Mouse (Mus musculus): ENCODE data around the gene Tmem38b.
"Not testable (repeated sequence)": the region's sequence is repeated elsewhere in the genome, so short reads cannot be mapped to it uniquely, and the experiment has no call there.

The Tmem38b gene

GRCm38 (mm10) chr4:53825821-53826605 is at the start of gene Tmem38b:
Gene Tmem38b (plus strand): TSS chr4:53826045.
- peak; percentile 57 for DNase-seq (ENCODE audit: low spot score)

- no peak for DNase-seq (ENCODE audit: low spot score)
Observed at GRCm38 (mm10) chr4:53781396-53781795, 44.4 kb upstream of the Tmem38b start.

- no peak for DNase-seq (ENCODE audit: low spot score)
Observed at GRCm38 (mm10) chr4:53782216-53783070, 43.4 kb upstream of the Tmem38b start.

GRCm38 (mm10) chr4:53785746-53786398 is 40.0 kb upstream of the Tmem38b start:
- DNase-seq (ENCODE audit: low spot score) = peak; percentile 5

DNA sequence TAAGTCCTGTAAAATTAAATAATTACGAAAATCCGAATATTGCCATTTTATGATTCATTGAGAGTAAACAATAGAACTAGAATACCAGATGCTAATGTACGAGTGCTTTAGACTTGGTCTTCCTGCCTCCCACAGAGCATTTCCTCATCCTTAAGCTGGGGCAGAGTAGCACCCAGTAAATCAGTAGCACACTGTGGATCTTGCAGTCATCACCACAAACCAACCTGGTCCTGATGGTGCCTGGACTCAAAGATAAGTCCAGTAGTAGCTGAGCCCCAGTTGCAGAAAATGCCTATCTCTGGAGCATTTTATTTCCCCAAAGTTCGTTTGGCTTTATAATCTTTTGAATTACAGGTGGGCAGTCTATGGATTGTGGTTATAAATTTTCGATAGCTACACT is 39.0 kb upstream of the Tmem38b start:
- DNase-seq (ENCODE audit: low spot score) = no peak

- no peak for DNase-seq (ENCODE audit: low spot score)
Observed at GRCm38 (mm10) chr4:53789346-53789745, 36.5 kb upstream of the Tmem38b start.

GRCm38 (mm10) chr4:53794257-53794966 is 31.4 kb upstream of the Tmem38b start:
- no peak for DNase-seq (ENCODE audit: low spot score)

GRCm38 (mm10) chr4:53795086-53795485 is 30.8 kb upstream of the Tmem38b start:
- DNase-seq (ENCODE audit: low spot score) = no peak

GRCm38 (mm10) chr4:53795706-53796105 is 30.1 kb upstream of the Tmem38b start:
- DNase-seq (ENCODE audit: low spot score) = no peak

DNA sequence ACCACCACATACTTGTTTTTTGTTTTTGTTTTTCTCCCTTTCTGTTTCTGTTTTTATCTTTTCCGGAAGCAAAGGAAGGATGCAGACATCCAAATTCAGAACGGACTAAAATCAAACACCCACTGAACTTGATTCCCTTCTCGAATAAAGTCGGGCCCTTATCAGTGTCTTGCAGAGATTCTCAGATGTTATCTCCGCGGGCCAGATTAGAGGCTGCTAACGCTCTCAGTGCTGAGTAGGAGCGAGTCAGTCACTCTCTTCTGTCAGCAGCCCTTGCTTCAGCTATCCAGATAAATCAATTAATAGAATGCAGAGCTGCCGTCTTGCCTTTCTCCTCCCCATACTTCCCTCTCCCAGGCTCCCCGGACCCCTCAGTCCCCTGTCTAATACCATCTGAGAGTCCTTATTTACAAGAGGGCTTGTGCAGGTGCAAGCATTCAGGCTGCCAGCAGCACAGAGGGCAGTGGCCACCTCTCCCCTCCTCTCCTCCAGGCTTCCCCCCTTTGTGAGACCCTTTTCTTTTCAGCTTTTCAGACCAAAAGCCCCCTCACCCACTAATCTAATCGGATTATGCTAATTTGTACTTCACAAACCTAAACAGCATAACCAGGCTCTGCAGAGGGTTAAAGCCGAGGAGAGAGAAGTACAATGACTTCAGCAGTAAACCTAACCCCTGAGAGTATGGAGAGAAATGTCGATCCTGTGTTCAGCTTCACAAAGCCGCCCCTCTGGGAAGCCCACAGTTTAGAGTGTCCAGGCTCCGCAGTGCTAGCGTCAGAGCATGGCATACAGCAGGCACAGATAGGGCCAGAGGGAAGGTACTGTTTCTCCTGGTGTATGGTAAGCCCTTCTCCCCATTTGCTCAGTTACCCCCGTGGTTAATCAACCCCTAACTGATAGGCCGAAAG is 28.7 kb upstream of the Tmem38b start:
- no peak for DNase-seq (ENCODE audit: low spot score)

DNA sequence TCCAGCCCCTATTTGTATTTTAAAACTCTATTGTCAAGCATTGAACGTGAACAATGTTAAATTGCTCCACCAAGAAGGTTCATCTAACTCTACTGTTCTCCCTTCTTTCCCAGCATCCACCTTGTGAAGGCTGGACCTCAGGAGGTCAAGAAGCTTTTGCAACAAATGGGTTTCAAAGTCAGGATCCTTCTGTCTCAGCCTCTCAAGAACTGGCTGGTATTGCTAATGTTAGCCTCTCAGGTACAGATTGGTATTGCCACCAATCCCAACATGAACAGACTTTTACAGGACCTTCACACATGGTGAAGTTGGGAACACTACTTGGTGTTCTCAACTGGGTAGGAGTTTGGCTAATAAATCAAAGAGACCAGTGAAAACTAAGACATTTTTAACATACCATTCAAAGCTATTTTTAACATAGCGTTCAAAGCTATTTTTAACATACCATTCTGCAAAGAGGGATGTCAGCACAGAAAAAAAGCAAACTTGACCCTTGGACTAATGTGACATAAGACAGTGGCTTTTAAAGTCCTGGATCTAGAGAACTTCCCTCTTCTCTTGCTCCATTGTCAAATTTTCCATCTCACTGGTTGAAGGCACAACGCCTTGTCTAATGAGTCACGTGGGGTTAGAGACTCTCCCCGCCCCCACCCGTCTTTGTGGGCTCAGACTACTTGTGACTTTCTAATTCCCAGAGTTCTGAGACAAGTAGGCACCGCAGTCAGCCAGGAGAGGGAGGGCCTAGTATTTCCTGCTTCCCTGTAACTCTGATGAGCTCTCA is 26.8 kb upstream of the Tmem38b start:
- peak; percentile 33 for DNase-seq (ENCODE audit: low spot score)

- DNase-seq (ENCODE audit: low spot score) = no peak
Observed at GRCm38 (mm10) chr4:53799753-53800152, 26.1 kb upstream of the Tmem38b start.

DNA sequence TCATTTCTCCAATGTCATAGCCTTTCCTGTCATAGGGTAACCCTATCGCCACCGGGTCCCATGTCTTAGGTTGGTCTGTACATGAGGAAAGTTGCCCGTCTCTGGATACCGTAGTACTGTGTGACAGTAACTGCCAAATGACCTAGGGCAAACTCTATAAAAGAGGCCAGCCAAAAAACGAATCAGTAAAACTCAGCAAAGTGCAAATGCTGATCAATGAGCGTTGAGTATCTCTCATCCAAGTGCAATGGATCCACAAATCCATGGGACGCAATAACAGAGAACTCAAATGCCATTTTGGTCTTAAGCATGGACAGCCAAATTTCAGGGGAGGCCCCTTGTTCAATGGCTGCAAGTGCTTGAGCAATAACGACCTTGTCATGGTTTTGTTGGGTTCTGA is 22.2 kb upstream of the Tmem38b start:
- not testable (repeated sequence) for DNase-seq (ENCODE audit: low spot score)

DNA sequence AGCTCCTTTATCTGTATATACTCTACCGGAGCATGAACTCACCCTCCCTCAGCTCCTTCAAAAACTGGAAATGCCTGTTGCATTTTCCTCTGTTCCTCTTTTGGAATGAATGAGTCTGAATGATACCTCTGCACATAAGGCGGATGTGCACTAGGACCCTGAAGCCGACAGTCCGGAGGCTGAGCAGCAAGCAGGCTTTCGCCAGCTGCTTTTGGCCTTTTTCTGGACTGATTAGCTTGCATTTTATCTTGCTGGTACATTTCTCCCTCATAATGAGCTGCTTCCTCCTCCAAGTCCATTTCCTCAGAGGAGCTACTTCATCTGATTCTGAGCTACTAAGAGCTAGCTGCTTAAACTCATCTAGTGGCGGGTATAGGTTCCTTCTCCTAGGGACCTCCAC is 19.4 kb upstream of the Tmem38b start:
- DNase-seq (ENCODE audit: low spot score) = not testable (repeated sequence)

DNA sequence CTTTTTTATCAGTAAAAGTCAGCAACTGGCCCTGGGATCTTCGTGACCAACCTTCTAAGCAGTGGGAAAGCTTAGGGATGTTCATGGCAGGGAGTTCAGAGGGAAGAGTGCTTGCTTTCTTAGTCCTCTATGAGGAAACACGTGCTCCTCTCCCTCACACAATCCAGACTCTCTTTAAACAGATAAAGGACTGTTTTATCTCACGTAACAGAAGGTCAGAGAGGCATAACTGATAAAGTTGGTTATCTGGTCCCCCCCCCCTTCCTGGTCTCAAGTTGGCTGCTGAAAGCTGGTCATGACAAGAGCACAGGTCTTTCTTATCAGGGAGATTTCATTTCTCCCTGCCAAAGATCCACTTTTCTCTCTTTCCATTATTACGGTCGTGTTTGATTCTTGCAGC is 7.5 kb upstream of the Tmem38b start:
- DNase-seq (ENCODE audit: low spot score) = no peak

DNA sequence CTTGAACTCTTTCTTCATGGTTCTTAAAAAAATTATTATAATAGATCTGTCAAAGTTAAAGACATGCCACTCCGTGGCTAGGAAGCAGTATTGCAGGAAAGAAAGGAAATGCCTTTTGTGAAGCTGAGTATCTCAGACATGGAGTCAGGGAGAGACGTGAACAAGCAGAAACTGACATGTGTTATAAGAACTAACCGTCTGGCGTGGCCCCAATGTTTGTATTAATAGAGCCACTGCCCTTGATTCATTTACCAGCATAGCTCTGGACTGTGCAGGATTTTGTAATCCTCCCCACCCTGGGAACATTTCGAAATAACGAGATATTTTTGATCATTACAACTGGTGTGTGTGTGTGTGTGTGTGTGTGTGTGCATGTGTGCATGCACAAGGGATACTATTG is 2.1 kb upstream of the Tmem38b start:
- peak; percentile 89 for DNase-seq (ENCODE audit: low spot score)

- DNase-seq (ENCODE audit: low spot score) = no peak
Observed at GRCm38 (mm10) chr4:53824831-53825230, 1.0 kb upstream of the Tmem38b start.

GRCm38 (mm10) chr4:53826641-53827248 is 900 bp downstream of the Tmem38b start:
- no peak for DNase-seq (ENCODE audit: low spot score)

- no peak for DNase-seq (ENCODE audit: low spot score)
Observed at GRCm38 (mm10) chr4:53827869-53828268, 2.0 kb downstream of the Tmem38b start.

DNA sequence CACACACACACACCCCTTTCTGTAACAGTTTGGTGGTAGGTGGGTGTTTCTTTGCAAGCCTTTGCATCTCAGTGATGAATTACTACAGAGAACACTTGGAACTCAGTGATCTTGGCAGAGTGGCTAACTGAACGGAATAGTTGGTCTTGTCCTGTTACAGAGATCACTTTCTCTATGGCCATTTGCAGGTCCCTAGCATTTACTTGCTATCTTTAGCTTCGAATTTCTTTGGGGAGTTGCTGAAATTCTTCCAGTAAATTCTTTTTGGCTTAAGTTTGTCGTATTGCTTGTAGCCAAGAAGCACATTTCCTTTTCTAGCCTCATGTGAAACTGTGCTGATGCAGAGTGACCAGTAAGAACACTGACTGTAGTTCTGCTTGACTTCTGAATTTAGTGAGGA is 3.1 kb downstream of the Tmem38b start:
- no peak for DNase-seq (ENCODE audit: low spot score)

All from lung, postnatal 25 days (tissue).